21 mouse cellular contexts compared by ENCODE assay signal in the genomic region with DNA sequence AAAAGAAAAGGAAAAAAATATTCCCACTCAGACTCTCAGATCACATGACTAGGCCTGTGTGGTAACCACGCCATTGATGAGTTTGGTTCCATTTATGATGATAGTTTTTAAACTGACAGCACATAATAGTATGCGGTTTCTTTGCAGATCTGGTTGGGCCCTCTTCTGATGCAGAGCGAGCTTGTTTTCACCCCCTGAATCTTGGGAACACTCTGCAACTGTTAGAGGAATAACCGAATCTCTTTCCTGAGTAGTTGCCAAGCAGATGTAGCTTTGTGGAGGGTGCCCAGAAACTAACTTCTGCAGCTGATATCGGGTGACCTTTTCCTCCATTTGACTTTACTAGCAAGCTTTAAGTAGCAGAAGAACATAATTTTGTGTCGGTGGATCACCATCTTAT. TPM values are rescaled to one million over a fixed set of nuclear protein-coding genes. Genes with fewer than 3 reads are reported as not detected.
A peak's percentile ranks its signal among the peaks of the same experiment; 100 is the strongest.
DNase-seq lines count a peak whose midpoint lies in the region; ATAC-seq and TF ChIP-seq lines count a peak whose summit lies in the region.
"Had no signal": no experiment of that assay in that cellular context is flagged by ENCODE, and none has a peak within 500 bp of the region (broad histone marks: within the 10 kb centered on the region; RNA-seq: fewer than 3 reads in every experiment).

No protein-coding gene starts in this region.

- no peak for TF ChIP-seq CTCF in layer of hippocampus, adult 2 months (conservative IDR thresholded peaks at IDR 0.05)

- peaks cover 70% of the 10 kb centered on the region for H3K4me1 ChIP-seq in heart, embryonic 15.5 days (replicated peaks)

- H3K9me3 ChIP-seq in heart, embryonic 15.5 days (replicated peaks) = no peaks in the 10 kb centered on the region
- H3K9me3 ChIP-seq: embryonic facial prominence, embryonic 13.5 days; forebrain, embryonic 12.5 days; heart, embryonic 12.5 days; hindbrain, embryonic 10.5 days had no signal

- no peaks in the 10 kb centered on the region for H3K27me3 ChIP-seq in heart, embryonic 15.5 days
- H3K27me3 ChIP-seq: CH12.LX; embryonic facial prominence, embryonic 13.5 days; forebrain, embryonic 12.5 days; heart, embryonic 12.5 days had no signal

- H3K36me3 ChIP-seq in heart, embryonic 15.5 days = no peaks in the 10 kb centered on the region
- H3K36me3 ChIP-seq: embryonic facial prominence, embryonic 13.5 days; forebrain, embryonic 12.5 days; hindbrain, embryonic 10.5 days had no signal

- 0 out of 2 replicates have a peak overlapping the region, but pooled peaks have one; percentile 82 for H3K27ac ChIP-seq in heart, embryonic 15.5 days
- H3K27ac ChIP-seq in layer of hippocampus, adult 2 months = peak overlapping the region; percentile 29; the same call in 1 of the 2 replicates
- H3K27ac ChIP-seq: embryonic facial prominence, embryonic 13.5 days; hindbrain, embryonic 10.5 days; hindbrain, embryonic 14.5 days had no signal

- ATAC-seq in heart, embryonic 15.5 days (replicated peaks; ENCODE audit: insufficient number of reproducible peaks, insufficient read depth, low FRiP score, low read depth) = no peak
- ATAC-seq: forebrain, embryonic 16.5 days; intestine, embryonic 16.5 days had no signal

- H3K4me2 ChIP-seq in heart, embryonic 15.5 days = no peak overlapping the region
- H3K4me2 ChIP-seq: embryonic facial prominence, embryonic 13.5 days; forebrain, embryonic 12.5 days; heart, embryonic 12.5 days; hindbrain, embryonic 14.5 days had no signal

- H3K4me3 ChIP-seq in heart, embryonic 15.5 days = no peak overlapping the region
- no peak overlapping the region for H3K4me3 ChIP-seq in layer of hippocampus, adult 2 months
- H3K4me3 ChIP-seq: embryonic facial prominence, embryonic 13.5 days; forebrain, embryonic 12.5 days; heart, embryonic 12.5 days; hindbrain, embryonic 10.5 days had no signal

- no peak overlapping the region for H3K9ac ChIP-seq in heart, embryonic 15.5 days
- H3K9ac ChIP-seq: embryonic facial prominence, embryonic 13.5 days; forebrain, embryonic 12.5 days; heart, embryonic 12.5 days; hindbrain, embryonic 14.5 days had no signal

- 72% methylated on average over 6 of the region's 6 CpGs for WGBS in heart, embryonic 15.5 days

- DNase-seq in heart, adult 11 months = peak; percentile 91
- no peak for DNase-seq in heart, postnatal 4 days
- no peak for DNase-seq in heart, adult 8-10 months (ENCODE audit: low spot score)
- DNase-seq in layer of hippocampus, adult 2 months (ENCODE audit: low spot score in 2 of 2) = no peak
- DNase-seq in layer of hippocampus, adult 9-10 months (ENCODE audit: low spot score) = no peak
- no peak for DNase-seq in ovary, postnatal 36 days (ENCODE audit: low spot score)
- DNase-seq: adrenal gland, adult 2 months; adrenal gland, postnatal 25 days; cerebellum, adult 18-20 months; cerebellum, adult 9-11 months; cerebellum, postnatal 36 days; kidney, adult 8-10 months had no signal

RNA-seq across cellular contexts. Expression of gene E130114P18Rik, which starts 45.6 kb away (rescaled TPM):
- not detected for total RNA-seq in heart, postnatal 4 days (2021)
- 0.25 and 0.30 TPM in 2 replicates for polyA plus RNA-seq in heart, embryonic 15.5 days (2015; fragmentation: Nextera tagmentation; extraction: Ambion mirVana)
- total RNA-seq in heart, adult 8-10 months (2022) = under 1 TPM in 2 of 4 experiments, not detected in 2; 0.23 to 0.41 TPM
- total RNA-seq in layer of hippocampus, adult 2 months (2021) = 1 to 10 TPM; 7.1 to 7.9 TPM
- total RNA-seq: adrenal gland, adult 2 months; CH12.LX had no signal

RNA-seq across cellular contexts. Expression of gene Nfia, which starts 51.0 kb away (rescaled TPM):
- 100 to 1,000 TPM; 206 to 217 TPM for total RNA-seq in heart, postnatal 4 days (2021)
- polyA plus RNA-seq in heart, embryonic 15.5 days (2015; fragmentation: Nextera tagmentation; extraction: Ambion mirVana) = 46.8 and 47.9 TPM in 2 replicates
- 100 to 1,000 TPM; 109 to 137 (median 121) TPM for total RNA-seq in heart, adult 8-10 months (2022)
- 100 to 1,000 TPM; 113 to 115 TPM for total RNA-seq in layer of hippocampus, adult 2 months (2021)
- total RNA-seq: CH12.LX had no signal

Comparison
In these comparisons a context has a peak if more than half of its experiments do, and no peak if none do; other contexts are left out.
1. RNA of gene E130114P18Rik, which starts 45.6 kb away (total RNA-seq): 7.1 to 7.9 TPM in layer of hippocampus, adult 2 months; not detected in heart, postnatal 4 days and 0.23 to 0.41 TPM in heart, adult 8-10 months; every median in the first group is over 4 times any median in the second.